Mouse (Mus musculus) kidney, embryonic 15.5 days (tissue): ENCODE results near the gene Thrap3. TPM values are rescaled to one million over a fixed set of nuclear protein-coding genes. Genes with fewer than 3 reads are reported as not detected.

Experiments used
- ATAC-seq: fragments of 200-750 bp; cut with Nextera tagmentation; replicated peaks from 2 replicates; pipeline ENCODE4 v1.8.0; 2017; ENCODE audit warnings: moderate TSS enrichment; ENCODE audit not compliant: low FRiP score
- H3K27ac ChIP-seq: fragments of 300-500 bp; sonication (generic); 2 replicates; pipeline ENCODE4 v1.5.1; 2015; ENCODE audit warnings: mild to moderate bottlenecking, inconsistent platforms
- H3K27me3 ChIP-seq: fragments of 300-500 bp; sonication (generic); 2 replicates; pipeline ENCODE4 v1.6.1; 2015; ENCODE audit warnings: inconsistent platforms
- H3K36me3 ChIP-seq: fragments of 300-500 bp; sonication (generic); 2 replicates; pipeline ENCODE4 v1.6.1; 2015; ENCODE audit warnings: inconsistent platforms
- H3K4me1 ChIP-seq: fragments of 300-500 bp; sonication (generic); 2 replicates; pipeline ENCODE4 v1.6.1; 2015; ENCODE audit warnings: inconsistent platforms
- H3K4me2 ChIP-seq: fragments of 300-500 bp; sonication (generic); 2 replicates; pipeline ENCODE4 v1.6.1; 2015; ENCODE audit warnings: moderate library complexity, mild to moderate bottlenecking, inconsistent platforms
- H3K4me3 ChIP-seq: fragments of 300-500 bp; sonication (generic); replicated peaks from 2 replicates; pipeline ENCODE4 v1.5.1; 2015; ENCODE audit warnings: mild to moderate bottlenecking, inconsistent platforms
- H3K9ac ChIP-seq: fragments of 300-500 bp; sonication (generic); 2 replicates; pipeline ENCODE4 v1.6.1; 2015; ENCODE audit warnings: mild to moderate bottlenecking, inconsistent platforms
- H3K9me3 ChIP-seq: fragments of 300-500 bp; sonication (generic); replicated peaks from 2 replicates; pipeline ENCODE4 v1.6.1; 2016; ENCODE audit warnings: inconsistent platforms
- whole genome bisulfite sequencing: fragments of 180-500 bp; shearing (Covaris S2); methylation state at CpG from one replicate; pipeline ENCODE4 v1.1.7; 2015; ENCODE audit warnings: mixed read lengths; 5-methylcytosine and 5-hydroxymethylcytosine counted together
- polyA plus RNA-seq: library from polyadenylated mRNA; unstranded; fragments of >200 nt; fragmentation: Nextera tagmentation; extraction: Ambion mirVana; gene quantifications from 2 replicates; pipeline ENCODE4 v1.2.1, GENCODE M21; 2015

The Thrap3 gene
- polyA plus RNA-seq = 219 and 230 TPM in 2 replicates

GRCm38 (mm10) chr4:126202303-126203181, at the start of gene Thrap3:
TSS of gene Thrap3 (minus strand) at chr4:126202760.
- Histone ChIP-seq H3K4me1 (peaks cover 48% of the 10 kb centered on the region), H3K9ac (peak within 1 kb of the TSS; percentile 80), H3K27ac (peak within 1 kb of the TSS; percentile 97), H3K27me3 (no peaks in the 10 kb centered on the region), H3K4me2 (peak within 1 kb of the TSS; percentile 66), H3K9me3 (no peaks in the 10 kb centered on the region), H3K4me3 (peak within 1 kb of the TSS; percentile 65), H3K36me3 (peaks cover 18% of the 10 kb centered on the region; the same call in 1 of the 2 replicates)
- WGBS = under 1% methylated on average over 69 of the region's 75 CpGs
- peak; percentile 99 for ATAC-seq

GRCm38 (mm10) chr4:126251655-126252254, 49.2 kb upstream of the Thrap3 start:
- peaks cover 65% of the 10 kb centered on the region for H3K4me1 ChIP-seq
- H3K27ac ChIP-seq = peak overlapping the region; percentile 68
- peak overlapping the region; percentile 4; the same call in 1 of the 2 replicates for H3K4me3 ChIP-seq
- H3K9ac ChIP-seq = no peak overlapping the region; the same call in 1 of the 2 replicates
- H3K27me3 ChIP-seq = no peaks in the 10 kb centered on the region
- 55% methylated on average over 11 of the region's 11 CpGs for WGBS
- no peak for ATAC-seq
- peak overlapping the region; percentile 31 for H3K4me2 ChIP-seq
- H3K36me3 ChIP-seq = peaks cover 18% of the 10 kb centered on the region
- H3K9me3 ChIP-seq = no peaks in the 10 kb centered on the region

- Histone ChIP-seq H3K27ac (0 out of 2 replicates have a peak overlapping the region, but pooled peaks have one; percentile 32), H3K36me3 (peaks cover 26% of the 10 kb centered on the region), H3K27me3 (no peaks in the 10 kb centered on the region), H3K9ac (peak overlapping the region; percentile 29; the same call in 1 of the 2 replicates), H3K9me3 (no peaks in the 10 kb centered on the region), H3K4me1 (peaks cover 64% of the 10 kb centered on the region), H3K4me2 (no peak overlapping the region), H3K4me3 (no peak overlapping the region)
- 53% methylated on average over 4 of the region's 4 CpGs for WGBS
- no peak for ATAC-seq
Measured at GRCm38 (mm10) chr4:126250659-126251058, 48.1 kb upstream of the Thrap3 start.

- Histone ChIP-seq H3K27me3 (no peaks in the 10 kb centered on the region), H3K9me3 (no peaks in the 10 kb centered on the region), H3K36me3 (peaks cover 34% of the 10 kb centered on the region), H3K9ac (no peak overlapping the region), H3K27ac (0 out of 2 replicates have a peak overlapping the region, but pooled peaks have one; percentile 13), H3K4me1 (peaks cover 44% of the 10 kb centered on the region), H3K4me2 (no peak overlapping the region), H3K4me3 (no peak overlapping the region)
- 35% methylated on average over 11 of the region's 11 CpGs for WGBS
- no peak for ATAC-seq
Measured at GRCm38 (mm10) chr4:126248261-126248868, 45.8 kb upstream of the Thrap3 start.

- 78% methylated on average over 13 of the region's 13 CpGs for WGBS
- Histone ChIP-seq H3K36me3 (peaks cover 42% of the 10 kb centered on the region), H3K27ac (no peak overlapping the region), H3K4me1 (peaks cover 38% of the 10 kb centered on the region), H3K4me3 (no peak overlapping the region), H3K9me3 (no peaks in the 10 kb centered on the region), H3K4me2 (no peak overlapping the region), H3K9ac (no peak overlapping the region), H3K27me3 (no peaks in the 10 kb centered on the region)
- ATAC-seq = no peak
Measured at GRCm38 (mm10) chr4:126246202-126246889, 43.8 kb upstream of the Thrap3 start.

GRCm38 (mm10) chr4:126242510-126242909, 40.0 kb upstream of the Thrap3 start:
- WGBS = 82% methylated on average over 6 of the region's 6 CpGs
- peaks cover 69% of the 10 kb centered on the region for H3K36me3 ChIP-seq
- no peak overlapping the region for H3K4me2 ChIP-seq
- no peaks in the 10 kb centered on the region for H3K27me3 ChIP-seq
- peaks cover 24% of the 10 kb centered on the region for H3K4me1 ChIP-seq
- H3K9me3 ChIP-seq = no peaks in the 10 kb centered on the region
- 0 out of 2 replicates have a peak, but pooled peaks have one; percentile 4 for ATAC-seq
- H3K9ac ChIP-seq = no peak overlapping the region
- H3K27ac ChIP-seq = no peak overlapping the region
- H3K4me3 ChIP-seq = no peak overlapping the region

GRCm38 (mm10) chr4:126241956-126242355, 39.4 kb upstream of the Thrap3 start:
- WGBS = 22% methylated on average over 9 of the region's 9 CpGs

GRCm38 (mm10) chr4:126239862-126240475, 37.4 kb upstream of the Thrap3 start:
- Histone ChIP-seq H3K9ac (no peak overlapping the region; the same call in 1 of the 2 replicates), H3K4me3 (no peak overlapping the region), H3K36me3 (peaks cover 80% of the 10 kb centered on the region), H3K4me2 (no peak overlapping the region), H3K9me3 (no peaks in the 10 kb centered on the region), H3K27me3 (no peaks in the 10 kb centered on the region), H3K4me1 (peaks cover 30% of the 10 kb centered on the region), H3K27ac (no peak overlapping the region)
- ATAC-seq = no peak
- WGBS = 86% methylated on average over 13 of the region's 13 CpGs

More at GRCm38 (mm10) chr4:126241956-126242355, 39.4 kb upstream of the Thrap3 start:
- H3K4me2 ChIP-seq = no peak overlapping the region
- no peak overlapping the region for H3K4me3 ChIP-seq
- H3K9ac ChIP-seq = no peak overlapping the region
- no peaks in the 10 kb centered on the region for H3K9me3 ChIP-seq
- peak; percentile 27; the same call in 1 of the 2 replicates for ATAC-seq
- no peaks in the 10 kb centered on the region for H3K27me3 ChIP-seq
- H3K4me1 ChIP-seq = peaks cover 27% of the 10 kb centered on the region
- peaks cover 71% of the 10 kb centered on the region for H3K36me3 ChIP-seq
- H3K27ac ChIP-seq = no peak overlapping the region

GRCm38 (mm10) chr4:126237721-126238242, 35.2 kb upstream of the Thrap3 start:
- Histone ChIP-seq H3K4me1 (peaks cover 28% of the 10 kb centered on the region), H3K4me3 (no peak overlapping the region), H3K9me3 (no peaks in the 10 kb centered on the region), H3K27ac (no peak overlapping the region), H3K4me2 (no peak overlapping the region), H3K36me3 (peaks cover 98% of the 10 kb centered on the region), H3K9ac (no peak overlapping the region), H3K27me3 (no peaks in the 10 kb centered on the region)
- WGBS = 83% methylated on average over 5 of the region's 5 CpGs
- ATAC-seq = no peak

GRCm38 (mm10) chr4:126236467-126237280, 34.1 kb upstream of the Thrap3 start:
- H3K27me3 ChIP-seq = no peaks in the 10 kb centered on the region
- no peaks in the 10 kb centered on the region for H3K9me3 ChIP-seq
- peaks cover 17% of the 10 kb centered on the region for H3K4me1 ChIP-seq
- peak overlapping the region; percentile 4; the same call in 1 of the 2 replicates for H3K4me3 ChIP-seq
- ATAC-seq = no peak; the same call in 1 of the 2 replicates
- H3K9ac ChIP-seq = no peak overlapping the region
- H3K4me2 ChIP-seq = peak overlapping the region; percentile 40
- no peak overlapping the region for H3K27ac ChIP-seq
- peaks cover 100% of the 10 kb centered on the region for H3K36me3 ChIP-seq
- WGBS = 55% methylated on average over 62 of the region's 63 CpGs
